Mouse (Mus musculus) bone marrow macrophage, adult 2 months (primary cell): Measurements from ENCODE around the gene Cdk5rap1.
"Not testable (repeated sequence)": the region's sequence is repeated elsewhere in the genome, so short reads cannot be mapped to it uniquely, and the experiment has no call there.

ENCODE experiments used
- CTCF ChIP-seq: IDR thresholded peaks from 2 replicates; pipeline ENCODE4 v1.5.1; 2012; ENCODE audit warnings: low read depth, mild to moderate bottlenecking, low read length, moderate library complexity
- POLR2A ChIP-seq: IDR thresholded peaks from 2 replicates; pipeline ENCODE4 v1.6.1; 2012; ENCODE audit warnings: mild to moderate bottlenecking, low read depth, low read length, borderline replicate concordance

- TF ChIP-seq CTCF, POLR2A: not testable (repeated sequence)
These were observed 59.0 kb downstream of the Cdk5rap1 start for GRCm38 (mm10) chr2:154313771-154314170.
